Mouse (Mus musculus) thymus, adult 2 months (tissue): ENCODE data around the gene Rsu1.

Experiments
- CTCF ChIP-seq: fragments of 200-500 bp; IDR thresholded peaks from 2 replicates; pipeline ENCODE4 v1.5.1; 2012; ENCODE audit warnings: mild to moderate bottlenecking, control low read depth, low read length, moderate library complexity, borderline replicate concordance; ENCODE audit not compliant: control insufficient read depth, poor library complexity, insufficient read depth; ENCODE audit errors: extremely low read depth
- POLR2A ChIP-seq: fragments of 200-500 bp; IDR thresholded peaks from 2 replicates; pipeline ENCODE4 v1.6.1; 2012; ENCODE audit warnings: mild to moderate bottlenecking, low read length, control low read depth, moderate library complexity; ENCODE audit not compliant: control insufficient read depth, poor library complexity, insufficient read depth; ENCODE audit errors: extremely low read depth

GRCm38 (mm10) chr2:13275874-13276273 lies 4.7 kb upstream of the Rsu1 start:
- TF ChIP-seq POLR2A (no peak), CTCF (no peak)
